Mouse (Mus musculus): Measurements from ENCODE around the gene Plekhh2. TPM values are rescaled to one million over a fixed set of nuclear protein-coding genes. Genes with fewer than 3 reads are reported as not detected.
A peak's percentile ranks its signal among the peaks of the same experiment; 100 is the strongest.
"Not testable (repeated sequence)": the region's sequence is repeated elsewhere in the genome, so short reads cannot be mapped to it uniquely, and the experiment has no call there.

Plekhh2 gene
- polyA plus RNA-seq, 1 experiment from 2014 or later, result 4.2 TPM

GRCm38 (mm10) chr17:84540603-84541002 lies 28.9 kb downstream of the Plekhh2 start:
- Histone ChIP-seq H3K4me3 (ENCODE audit: low read depth, low read length) (no peak overlapping the region), H3K27me3 (ENCODE audit: control insufficient read depth, insufficient read depth, low read length) (no peaks in the 10 kb centered on the region), H3K4me2 (ENCODE audit: low read depth) (no peak overlapping the region), H3K9me3 (ENCODE audit: control insufficient read depth, low read length) (no peaks in the 10 kb centered on the region), H3K36me3 (ENCODE audit: control insufficient read depth, insufficient read depth, low read length) (no peaks in the 10 kb centered on the region), H3K9ac (ENCODE audit: low read length) (no peak overlapping the region), H3K4me1 (ENCODE audit: control insufficient read depth, insufficient read depth, low read length) (no peaks in the 10 kb centered on the region), H3K27ac (ENCODE audit: low read depth, low read length) (no peak overlapping the region)
- DNase-seq (ENCODE audit: low spot score) (no peak), ATAC-seq (ENCODE audit: insufficient read depth, low FRiP score, low TSS enrichment) (no peak)
- WGBS, result 86% methylated on average over 8 of the region's 8 CpGs

- H3K9ac ChIP-seq (ENCODE audit: low read length), result no peak overlapping the region; the same call in 1 of the 2 replicates
- peak overlapping the region; percentile 20; the same call in 1 of the 2 replicates for H3K4me2 ChIP-seq (ENCODE audit: low read depth)
- WGBS, result 55% methylated on average over 5 of the region's 5 CpGs
- H3K4me1 ChIP-seq (ENCODE audit: control insufficient read depth, insufficient read depth, low read length), result peaks cover 9% of the 10 kb centered on the region
- H3K27ac ChIP-seq (ENCODE audit: low read depth, low read length), result peak overlapping the region; percentile 27; the same call in 1 of the 2 replicates
- no peak overlapping the region for H3K4me3 ChIP-seq (ENCODE audit: low read depth, low read length)
- no peaks in the 10 kb centered on the region for H3K9me3 ChIP-seq (ENCODE audit: control insufficient read depth, low read length)
- DNase-seq (ENCODE audit: low spot score), result peak; percentile 66
- no peaks in the 10 kb centered on the region for H3K36me3 ChIP-seq (ENCODE audit: control insufficient read depth, insufficient read depth, low read length)
- ATAC-seq (ENCODE audit: insufficient read depth, low FRiP score, low TSS enrichment), result peak; percentile 88
- H3K27me3 ChIP-seq (ENCODE audit: control insufficient read depth, insufficient read depth, low read length), result no peaks in the 10 kb centered on the region
Measured at GRCm38 (mm10) chr17:84550902-84551877, 39.5 kb downstream of the Plekhh2 start.

GRCm38 (mm10) chr17:84552230-84552629 lies 40.5 kb downstream of the Plekhh2 start:
- no peaks in the 10 kb centered on the region for H3K27me3 ChIP-seq (ENCODE audit: control insufficient read depth, insufficient read depth, low read length)
- DNase-seq (ENCODE audit: low spot score), result peak; percentile 34
- peak; percentile 36; the same call in 1 of the 2 replicates for ATAC-seq (ENCODE audit: insufficient read depth, low FRiP score, low TSS enrichment)
- H3K9ac ChIP-seq (ENCODE audit: low read length), result no peak overlapping the region
- no peaks in the 10 kb centered on the region for H3K9me3 ChIP-seq (ENCODE audit: control insufficient read depth, low read length)
- H3K36me3 ChIP-seq (ENCODE audit: control insufficient read depth, insufficient read depth, low read length), result no peaks in the 10 kb centered on the region
- H3K4me2 ChIP-seq (ENCODE audit: low read depth), result no peak overlapping the region
- H3K4me1 ChIP-seq (ENCODE audit: control insufficient read depth, insufficient read depth, low read length), result peaks cover 9% of the 10 kb centered on the region
- H3K4me3 ChIP-seq (ENCODE audit: low read depth, low read length), result no peak overlapping the region
- 50% methylated on average over 5 of the region's 5 CpGs for WGBS
- 0 out of 2 replicates have a peak overlapping the region, but pooled peaks have one; percentile 23 for H3K27ac ChIP-seq (ENCODE audit: low read depth, low read length)

- not testable (repeated sequence) for H3K9me3 ChIP-seq (ENCODE audit: control insufficient read depth, low read length); H3K27ac ChIP-seq (ENCODE audit: low read depth, low read length); H3K4me2 ChIP-seq (ENCODE audit: low read depth); H3K36me3 ChIP-seq (ENCODE audit: control insufficient read depth, insufficient read depth, low read length); H3K27me3 ChIP-seq (ENCODE audit: control insufficient read depth, insufficient read depth, low read length); H3K4me1 ChIP-seq (ENCODE audit: control insufficient read depth, insufficient read depth, low read length); DNase-seq (ENCODE audit: low spot score); H3K9ac ChIP-seq (ENCODE audit: low read length); H3K4me3 ChIP-seq (ENCODE audit: low read depth, low read length); ATAC-seq (ENCODE audit: insufficient read depth, low FRiP score, low TSS enrichment)
Measured at GRCm38 (mm10) chr17:84564264-84564663, 52.6 kb downstream of the Plekhh2 start.

- no peak overlapping the region for H3K27ac ChIP-seq (ENCODE audit: low read depth, low read length)
- no peak for ATAC-seq (ENCODE audit: insufficient read depth, low FRiP score, low TSS enrichment)
- 94% methylated on average over 6 of the region's 6 CpGs for WGBS
Measured at GRCm38 (mm10) chr17:84565762-84566161, 54.1 kb downstream of the Plekhh2 start.

GRCm38 (mm10) chr17:84566773-84567555 lies 55.3 kb downstream of the Plekhh2 start:
- ATAC-seq (ENCODE audit: insufficient read depth, low FRiP score, low TSS enrichment) (peak; percentile 78), DNase-seq (ENCODE audit: low spot score) (peak; percentile 53)
- Histone ChIP-seq H3K27ac (ENCODE audit: low read depth, low read length) (no peak overlapping the region), H3K4me1 (ENCODE audit: control insufficient read depth, insufficient read depth, low read length) (peaks cover 2% of the 10 kb centered on the region; the same call in 1 of the 2 replicates), H3K9me3 (ENCODE audit: control insufficient read depth, low read length) (no peaks in the 10 kb centered on the region), H3K27me3 (ENCODE audit: control insufficient read depth, insufficient read depth, low read length) (no peaks in the 10 kb centered on the region), H3K9ac (ENCODE audit: low read length) (peak overlapping the region; percentile 14; the same call in 1 of the 2 replicates), H3K4me2 (ENCODE audit: low read depth) (no peak overlapping the region), H3K4me3 (ENCODE audit: low read depth, low read length) (no peak overlapping the region), H3K36me3 (ENCODE audit: control insufficient read depth, insufficient read depth, low read length) (no peaks in the 10 kb centered on the region)
- 54% methylated on average over 27 of the region's 27 CpGs for WGBS

More at GRCm38 (mm10) chr17:84565762-84566161, 54.1 kb downstream of the Plekhh2 start:
- H3K4me1 ChIP-seq (ENCODE audit: control insufficient read depth, insufficient read depth, low read length), result peaks cover 2% of the 10 kb centered on the region; the same call in 1 of the 2 replicates
- no peaks in the 10 kb centered on the region for H3K36me3 ChIP-seq (ENCODE audit: control insufficient read depth, insufficient read depth, low read length)
- H3K9ac ChIP-seq (ENCODE audit: low read length), result no peak overlapping the region
- no peak for DNase-seq (ENCODE audit: low spot score)
- H3K27me3 ChIP-seq (ENCODE audit: control insufficient read depth, insufficient read depth, low read length), result no peaks in the 10 kb centered on the region
- H3K9me3 ChIP-seq (ENCODE audit: control insufficient read depth, low read length), result no peaks in the 10 kb centered on the region
- H3K4me3 ChIP-seq (ENCODE audit: low read depth, low read length), result no peak overlapping the region
- H3K4me2 ChIP-seq (ENCODE audit: low read depth), result no peak overlapping the region

- WGBS, result 93% methylated on average over 12 of the region's 12 CpGs
- no peak for DNase-seq (ENCODE audit: low spot score)
- no peak for ATAC-seq (ENCODE audit: insufficient read depth, low FRiP score, low TSS enrichment)
- no peaks in the 10 kb centered on the region for H3K27me3 ChIP-seq (ENCODE audit: control insufficient read depth, insufficient read depth, low read length)
- H3K36me3 ChIP-seq (ENCODE audit: control insufficient read depth, insufficient read depth, low read length), result no peaks in the 10 kb centered on the region
- no peak overlapping the region for H3K4me3 ChIP-seq (ENCODE audit: low read depth, low read length)
- peaks cover 2% of the 10 kb centered on the region; the same call in 1 of the 2 replicates for H3K4me1 ChIP-seq (ENCODE audit: control insufficient read depth, insufficient read depth, low read length)
- H3K9me3 ChIP-seq (ENCODE audit: control insufficient read depth, low read length), result no peaks in the 10 kb centered on the region
- no peak overlapping the region for H3K4me2 ChIP-seq (ENCODE audit: low read depth)
- no peak overlapping the region for H3K27ac ChIP-seq (ENCODE audit: low read depth, low read length)
- no peak overlapping the region for H3K9ac ChIP-seq (ENCODE audit: low read length)
Measured at GRCm38 (mm10) chr17:84568807-84569206, 57.1 kb downstream of the Plekhh2 start.

- no peaks in the 10 kb centered on the region for H3K27me3 ChIP-seq (ENCODE audit: control insufficient read depth, insufficient read depth, low read length)
- no peaks in the 10 kb centered on the region for H3K36me3 ChIP-seq (ENCODE audit: control insufficient read depth, insufficient read depth, low read length)
- ATAC-seq (ENCODE audit: insufficient read depth, low FRiP score, low TSS enrichment) (no peak), DNase-seq (ENCODE audit: low spot score) (no peak)
- H3K9me3 ChIP-seq (ENCODE audit: control insufficient read depth, low read length), result no peaks in the 10 kb centered on the region
- H3K9ac ChIP-seq (ENCODE audit: low read length), result no peak overlapping the region
- 85% methylated on average over 8 of the region's 8 CpGs for WGBS
- H3K4me2 ChIP-seq (ENCODE audit: low read depth), result no peak overlapping the region
- H3K27ac ChIP-seq (ENCODE audit: low read depth, low read length), result no peak overlapping the region
- peaks cover 2% of the 10 kb centered on the region; the same call in 1 of the 2 replicates for H3K4me1 ChIP-seq (ENCODE audit: control insufficient read depth, insufficient read depth, low read length)
- no peak overlapping the region for H3K4me3 ChIP-seq (ENCODE audit: low read depth, low read length)
Measured at GRCm38 (mm10) chr17:84569770-84570169, 58.1 kb downstream of the Plekhh2 start.

Measured in neural tube, embryonic 11.5 days (tissue).